Mouse (Mus musculus): ENCODE data around the gene Plbd2. TPM values are rescaled to one million over a fixed set of nuclear protein-coding genes. Genes with fewer than 3 reads are reported as not detected.

Plbd2 gene
- polyA plus RNA-seq, 1 experiment from 2014 or later, result 42.0 TPM

DNA sequence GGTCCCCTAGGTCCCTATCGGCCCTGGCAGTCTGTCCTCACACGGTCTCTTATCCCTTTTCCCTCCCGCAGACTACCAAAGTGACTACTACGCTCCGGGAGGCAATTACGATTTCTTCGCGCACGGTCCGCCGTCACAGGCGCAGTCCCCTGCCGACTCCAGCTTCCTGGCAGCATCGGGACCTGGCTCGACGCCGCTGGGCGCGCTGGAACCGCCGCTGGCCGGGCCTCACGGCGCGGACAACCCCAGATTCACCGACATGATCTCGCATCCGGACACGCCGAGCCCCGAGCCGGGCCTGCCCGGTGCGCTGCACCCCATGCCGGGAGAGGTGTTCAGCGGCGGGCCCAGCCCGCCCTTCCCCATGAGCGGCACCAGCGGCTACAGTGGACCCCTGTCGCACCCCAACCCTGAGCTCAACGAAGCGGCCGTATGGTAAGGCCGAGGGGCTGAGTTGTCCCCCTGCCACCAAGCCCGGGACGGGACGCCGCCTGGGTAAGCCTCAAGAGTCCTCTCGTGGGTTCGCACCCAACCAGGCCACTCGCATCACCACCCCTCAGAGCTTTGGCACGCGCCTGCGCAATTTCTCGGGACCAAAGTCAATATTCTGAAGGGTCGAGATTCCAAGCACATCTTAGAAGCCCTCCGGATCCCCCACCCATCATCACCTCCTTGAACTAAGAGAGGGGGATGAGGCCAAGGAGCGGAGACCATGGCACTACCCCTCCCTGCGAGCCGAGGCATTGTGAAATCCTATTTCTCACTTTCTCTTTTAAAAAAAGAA, 63.3 kb downstream of the Plbd2 start:
- H3K4me1 ChIP-seq, result peaks cover 38% of the 10 kb centered on the region
- WGBS, result 3% methylated on average over 61 of the region's 61 CpGs
- no peak for ATAC-seq (ENCODE audit: low FRiP score)

GRCm38 (mm10) chr5:120438991-120439710, 64.3 kb downstream of the Plbd2 start:
- 1% methylated on average over 27 of the region's 27 CpGs for WGBS
- Histone ChIP-seq H3K27me3 (peaks cover 84% of the 10 kb centered on the region), H3K4me1 (peaks cover 38% of the 10 kb centered on the region), H3K4me2 (replicated peaks) (peak overlapping the region; percentile 60), H3K4me3 (peak overlapping the region; percentile 55), H3K9me3 (replicated peaks) (no peaks in the 10 kb centered on the region), H3K9ac (peak overlapping the region; percentile 87), H3K36me3 (no peaks in the 10 kb centered on the region), H3K27ac (peak overlapping the region; percentile 93)
- ATAC-seq (ENCODE audit: low FRiP score), result no peak

More for the DNA sequence above, 63.3 kb downstream of the Plbd2 start:
- H3K4me3 ChIP-seq, result peak overlapping the region; percentile 55
- H3K9ac ChIP-seq, result peak overlapping the region; percentile 87
- H3K4me2 ChIP-seq (replicated peaks), result peak overlapping the region; percentile 60
- peak overlapping the region; percentile 93 for H3K27ac ChIP-seq
- H3K36me3 ChIP-seq, result no peaks in the 10 kb centered on the region
- peaks cover 83% of the 10 kb centered on the region for H3K27me3 ChIP-seq
- no peaks in the 10 kb centered on the region for H3K9me3 ChIP-seq (replicated peaks)

DNA sequence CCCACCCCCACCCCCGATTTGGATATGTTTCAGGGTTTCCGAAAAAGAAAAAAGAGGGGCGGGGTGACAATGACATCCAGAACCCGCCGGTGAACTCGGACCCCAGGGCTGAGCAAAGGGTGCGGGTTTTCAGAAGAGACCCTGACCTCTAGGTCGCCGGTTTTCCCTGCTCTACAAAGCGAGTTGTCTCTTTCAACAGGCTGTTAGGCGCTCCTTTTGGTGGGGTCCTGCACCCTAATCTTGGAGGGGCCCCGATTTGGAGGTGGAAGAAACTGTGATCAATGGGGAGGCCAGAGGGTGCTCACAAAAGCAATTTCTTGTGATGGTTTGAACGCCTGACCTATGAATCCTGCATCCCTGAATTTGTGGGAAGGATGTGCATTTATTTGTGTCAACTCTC, 65.0 kb downstream of the Plbd2 start:
- WGBS, result under 1% methylated on average over 13 of the region's 13 CpGs

DNA sequence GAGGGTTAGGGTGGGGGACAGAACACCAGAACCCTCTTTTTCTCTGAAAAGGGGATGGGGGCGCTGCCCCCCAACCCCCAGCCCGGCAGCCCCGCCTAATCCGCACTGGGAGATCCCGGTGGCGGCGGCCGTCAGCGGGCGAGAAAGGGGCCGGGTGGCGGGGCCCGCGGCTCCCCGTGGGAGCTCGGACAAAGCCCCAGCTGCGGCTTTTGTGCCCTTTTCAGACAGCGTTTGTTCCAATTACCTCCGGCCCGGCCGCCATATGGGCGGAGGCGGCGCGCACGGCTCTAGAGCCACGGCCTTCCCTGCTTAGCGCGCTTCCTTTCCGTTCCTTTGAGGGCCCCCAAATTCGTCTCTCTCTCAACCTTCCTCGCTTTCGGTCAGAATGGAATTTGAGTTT, 65.4 kb downstream of the Plbd2 start:
- Histone ChIP-seq H3K27ac (peak overlapping the region; percentile 93), H3K4me3 (peak overlapping the region; percentile 55), H3K4me2 (replicated peaks) (peak overlapping the region; percentile 60), H3K9me3 (replicated peaks) (no peaks in the 10 kb centered on the region), H3K9ac (peak overlapping the region; percentile 87), H3K36me3 (no peaks in the 10 kb centered on the region), H3K27me3 (peaks cover 85% of the 10 kb centered on the region), H3K4me1 (peaks cover 38% of the 10 kb centered on the region)
- WGBS, result under 1% methylated on average over 33 of the region's 33 CpGs
- ATAC-seq (ENCODE audit: low FRiP score), result no peak

More for the DNA sequence above, 65.0 kb downstream of the Plbd2 start:
- H3K4me2 ChIP-seq (replicated peaks), result peak overlapping the region; percentile 60
- no peaks in the 10 kb centered on the region for H3K9me3 ChIP-seq (replicated peaks)
- H3K4me3 ChIP-seq, result peak overlapping the region; percentile 55
- H3K27me3 ChIP-seq, result peaks cover 86% of the 10 kb centered on the region
- no peak for ATAC-seq (ENCODE audit: low FRiP score)
- H3K36me3 ChIP-seq, result no peaks in the 10 kb centered on the region
- peaks cover 38% of the 10 kb centered on the region for H3K4me1 ChIP-seq
- H3K9ac ChIP-seq, result peak overlapping the region; percentile 87
- peak overlapping the region; percentile 93 for H3K27ac ChIP-seq

GRCm38 (mm10) chr5:120437539-120437938, 65.9 kb downstream of the Plbd2 start:
- H3K4me2 ChIP-seq (replicated peaks), result peak overlapping the region; percentile 60
- peak overlapping the region; percentile 55 for H3K4me3 ChIP-seq
- peak overlapping the region; percentile 87 for H3K9ac ChIP-seq
- H3K27me3 ChIP-seq, result peaks cover 84% of the 10 kb centered on the region
- peaks cover 38% of the 10 kb centered on the region for H3K4me1 ChIP-seq
- no peaks in the 10 kb centered on the region for H3K36me3 ChIP-seq
- WGBS, result under 1% methylated on average over 17 of the region's 17 CpGs
- no peak for ATAC-seq (ENCODE audit: low FRiP score)
- H3K27ac ChIP-seq, result peak overlapping the region; percentile 93
- H3K9me3 ChIP-seq (replicated peaks), result no peaks in the 10 kb centered on the region

DNA sequence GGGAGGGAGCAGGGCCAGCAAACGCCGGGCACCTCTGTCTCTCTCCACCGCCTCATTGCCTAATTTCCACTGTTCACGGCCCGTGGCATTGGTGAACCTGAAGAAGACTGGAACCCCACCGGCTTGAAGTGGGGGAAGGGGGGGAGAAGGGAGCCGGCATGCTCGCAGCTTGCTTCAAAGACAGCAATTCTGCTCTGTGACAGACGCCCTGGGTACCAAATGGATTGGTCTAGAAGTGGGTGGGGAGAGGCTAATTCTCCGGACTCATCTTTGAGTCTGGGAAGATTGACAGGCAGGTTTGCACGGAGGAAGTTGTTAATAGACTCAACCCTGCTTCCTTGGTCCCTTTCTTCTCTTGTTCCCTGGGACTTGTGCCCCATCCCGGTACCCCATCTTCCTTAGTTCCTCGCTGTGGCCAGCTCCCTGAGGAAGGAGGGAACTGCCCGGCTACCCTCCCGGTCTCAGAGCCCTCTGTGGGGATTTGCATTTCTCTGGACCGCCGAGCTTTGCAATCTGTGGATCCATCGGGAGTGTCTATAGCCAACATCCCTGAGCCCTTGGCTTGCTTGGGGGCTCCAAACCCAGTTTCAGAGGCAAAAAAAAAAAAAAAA, 66.4 kb downstream of the Plbd2 start:
- Histone ChIP-seq H3K27me3 (peaks cover 86% of the 10 kb centered on the region), H3K4me1 (peaks cover 38% of the 10 kb centered on the region), H3K4me2 (replicated peaks) (peak overlapping the region; percentile 60), H3K36me3 (no peaks in the 10 kb centered on the region), H3K4me3 (peak overlapping the region; percentile 55), H3K9me3 (replicated peaks) (no peaks in the 10 kb centered on the region), H3K9ac (peak overlapping the region; percentile 87), H3K27ac (peak overlapping the region; percentile 93)
- 2% methylated on average over 18 of the region's 18 CpGs for WGBS
- no peak for ATAC-seq (ENCODE audit: low FRiP score)

- peaks cover 96% of the 10 kb centered on the region for H3K27me3 ChIP-seq
- under 1% methylated on average over 47 of the region's 47 CpGs for WGBS
- no peak for ATAC-seq (ENCODE audit: low FRiP score)
- H3K4me2 ChIP-seq (replicated peaks), result peak overlapping the region; percentile 60
- H3K4me3 ChIP-seq, result peak overlapping the region; percentile 55
- peak overlapping the region; percentile 93 for H3K27ac ChIP-seq
- no peaks in the 10 kb centered on the region for H3K9me3 ChIP-seq (replicated peaks)
- peaks cover 42% of the 10 kb centered on the region for H3K4me1 ChIP-seq
- H3K36me3 ChIP-seq, result no peaks in the 10 kb centered on the region
- peak overlapping the region; percentile 87 for H3K9ac ChIP-seq
These were observed 67.5 kb downstream of the Plbd2 start for GRCm38 (mm10) chr5:120435731-120436501.

DNA sequence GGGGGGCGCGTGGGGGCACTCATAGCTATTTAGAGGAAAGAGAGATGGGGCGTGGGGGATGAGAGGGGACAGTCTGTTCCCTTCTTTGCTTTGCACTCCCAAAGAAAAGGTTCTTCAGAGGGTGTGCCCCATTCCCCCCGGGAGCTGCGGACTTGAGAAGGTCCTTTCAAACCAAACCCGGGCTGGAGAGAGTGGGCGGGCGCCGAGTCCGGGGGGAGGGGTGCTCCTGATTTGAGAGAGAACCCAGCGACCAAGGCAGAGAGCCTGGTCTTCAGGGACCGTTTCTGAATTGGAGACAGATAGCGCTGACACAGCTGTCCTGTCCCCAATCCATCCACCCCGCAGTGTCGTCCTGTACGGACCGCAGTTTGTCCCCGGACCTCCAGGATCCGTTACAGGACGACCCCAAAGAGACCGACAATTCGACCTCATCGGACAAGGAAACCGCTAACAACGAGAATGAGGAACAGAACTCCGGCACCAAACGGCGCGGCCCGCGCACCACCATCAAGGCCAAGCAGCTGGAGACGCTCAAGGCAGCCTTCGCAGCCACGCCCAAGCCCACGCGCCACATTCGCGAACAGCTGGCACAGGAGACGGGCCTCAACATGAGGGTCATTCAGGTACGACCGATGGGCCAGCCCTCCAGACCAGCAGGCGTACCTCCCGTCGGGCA, 68.3 kb downstream of the Plbd2 start:
- Histone ChIP-seq H3K4me3 (peak overlapping the region; percentile 55), H3K9ac (peak overlapping the region; percentile 87), H3K4me2 (replicated peaks) (peak overlapping the region; percentile 60), H3K36me3 (no peaks in the 10 kb centered on the region), H3K9me3 (replicated peaks) (no peaks in the 10 kb centered on the region), H3K27me3 (peaks cover 94% of the 10 kb centered on the region), H3K4me1 (peaks cover 39% of the 10 kb centered on the region), H3K27ac (peak overlapping the region; percentile 93)
- under 1% methylated on average over 44 of the region's 44 CpGs for WGBS
- ATAC-seq (ENCODE audit: low FRiP score), result no peak

DNA sequence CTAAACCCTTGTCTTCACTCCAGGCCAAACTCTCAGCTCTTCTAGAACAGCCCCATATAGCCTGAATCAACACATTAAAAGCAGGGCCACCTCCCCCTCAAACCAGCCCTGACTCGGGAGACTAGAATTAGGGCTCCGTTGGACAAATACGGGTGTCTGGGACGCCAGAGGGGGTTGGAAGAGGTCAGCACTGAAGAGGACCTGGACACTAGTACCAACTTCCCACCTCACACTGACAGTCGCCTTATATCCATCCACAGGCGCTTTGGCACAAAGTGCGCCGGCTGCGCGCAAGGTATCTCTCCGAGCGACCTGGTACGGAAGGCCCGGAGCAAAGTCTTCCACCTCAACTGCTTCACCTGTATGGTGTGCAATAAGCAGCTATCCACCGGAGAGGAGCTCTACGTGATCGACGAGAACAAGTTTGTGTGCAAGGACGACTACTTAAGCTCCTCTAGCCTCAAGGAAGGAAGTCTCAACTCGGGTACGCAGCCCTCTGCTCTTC, 69.1 kb downstream of the Plbd2 start:
- Histone ChIP-seq H3K27me3 (peaks cover 94% of the 10 kb centered on the region), H3K36me3 (no peaks in the 10 kb centered on the region), H3K4me1 (peaks cover 30% of the 10 kb centered on the region), H3K9ac (peak overlapping the region; percentile 87), H3K27ac (peak overlapping the region; percentile 93), H3K9me3 (replicated peaks) (no peaks in the 10 kb centered on the region), H3K4me3 (peak overlapping the region; percentile 55), H3K4me2 (replicated peaks) (peak overlapping the region; percentile 60)
- ATAC-seq (ENCODE audit: low FRiP score), result no peak
- WGBS, result 1% methylated on average over 21 of the region's 21 CpGs
